ENCODE assay signal across 9 mouse cellular contexts in the genomic region with DNA sequence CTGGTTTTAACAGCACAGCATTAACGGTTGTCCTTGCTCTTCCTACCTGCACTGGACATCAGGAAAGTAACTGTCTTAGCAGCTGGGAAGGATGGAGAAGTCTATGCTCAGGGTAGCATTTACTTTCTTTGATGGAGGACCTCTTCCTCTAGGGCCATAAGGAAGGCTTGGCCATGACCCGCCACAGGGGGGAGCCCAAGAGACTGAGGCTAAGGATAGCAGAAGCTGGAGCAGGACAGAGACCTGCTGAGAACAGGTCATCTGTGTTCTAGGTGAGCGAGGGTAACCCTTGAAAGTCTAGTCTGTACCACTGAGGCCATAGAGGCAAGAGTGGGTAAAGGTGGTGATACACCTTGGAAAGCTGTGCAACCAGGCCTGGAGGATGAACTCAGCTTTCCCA. TPM values are rescaled to one million over a fixed set of nuclear protein-coding genes. Genes with fewer than 3 reads are reported as not detected.
DNase-seq lines count a peak whose midpoint lies in the region; TF ChIP-seq lines count a peak whose summit lies in the region.
"Had no signal": no experiment of that assay in that cellular context is flagged by ENCODE, and none has a peak within 500 bp of the region (broad histone marks: within the 10 kb centered on the region; RNA-seq: fewer than 3 reads in every experiment).

No protein-coding gene starts in this region.

- intact Hi-C loops in heart, postnatal 36 days (cut with DNase I) = loop anchor here (5.0 to 10.0 kb wide), 4 partner anchors 74 to 766 kb away; no protein-coding TSS in a partner anchor

- in situ Hi-C loops in ES-E14 (cut with MboI; ENCODE audit: low sequenced_read_pairs in 2 of 2, unreplicated experiment in 2 of 2) = no loop called here

- DNase-seq in gastrocnemius, adult 18-20 months (ENCODE audit: low spot score) = peak; percentile 49
- DNase-seq in gastrocnemius, postnatal 25 days = no peak
- DNase-seq in ES-E14 (ENCODE audit: low read depth, low spot score) = peak; percentile 63
- DNase-seq in cerebellum, postnatal 14 days = peak; percentile 49 to 57
- DNase-seq in heart, postnatal 36 days = peak; percentile 35 to 61
- peak; percentile 32 for DNase-seq in liver, adult 2 months (ENCODE audit: extremely low read depth, low read depth, low spot score)
- peak; percentile 61 for DNase-seq in right cerebral cortex, postnatal 14 days
- peak; percentile 61 to 73 for DNase-seq in urinary bladder, postnatal 36 days (ENCODE audit: low spot score in 2 of 2)

- no peaks in the 10 kb centered on the region for H3K36me3 ChIP-seq in ES-E14 (ENCODE audit: control insufficient read depth, insufficient read depth, low read length, poor library complexity, severe bottlenecking)
- H3K36me3 ChIP-seq in liver, adult 2 months (ENCODE audit: control insufficient read depth, insufficient read depth, low read length) = no peaks in the 10 kb centered on the region
- H3K36me3 ChIP-seq: heart, embryonic 13.5 days had no signal

- H3K4me1 ChIP-seq in ES-E14 (ENCODE audit: control insufficient read depth in 2 of 2, insufficient read depth in 2 of 2, low read length in 2 of 2, poor library complexity in 1 of 2) = peaks cover 0 to 2% of the 10 kb centered on the region in 2 experiments; a peak in 1 of 4 replicates
- no peaks in the 10 kb centered on the region for H3K4me1 ChIP-seq in liver, adult 2 months (ENCODE audit: control insufficient read depth, insufficient read depth, low read length)

- peak; percentile 80 for TF ChIP-seq CTCF in liver, adult 2 months (IDR thresholded peaks at IDR 0.05; ENCODE audit: low read depth, low read length)

- H3K9me3 ChIP-seq in ES-E14 (ENCODE audit: control insufficient read depth, insufficient read depth, low read depth, low read length) = no peaks in the 10 kb centered on the region

- H3K27ac ChIP-seq in ES-E14 (ENCODE audit: insufficient read depth, low read depth, low read length, poor library complexity, severe bottlenecking) = no peak overlapping the region
- H3K27ac ChIP-seq in liver, adult 2 months (replicated peaks; ENCODE audit: insufficient read depth, low read depth, low read length) = no peak overlapping the region
- H3K27ac ChIP-seq: heart, embryonic 13.5 days had no signal

- H3K27me3 ChIP-seq in liver, adult 2 months (ENCODE audit: control insufficient read depth, insufficient read depth, low read length) = no peaks in the 10 kb centered on the region
- H3K27me3 ChIP-seq: heart, embryonic 13.5 days had no signal

- H3K79me2 ChIP-seq in liver, adult 2 months (ENCODE audit: control insufficient read depth, insufficient read depth, low read length) = no peaks in the 10 kb centered on the region

- 48% methylated on average over 3 of the region's 3 CpGs for WGBS in liver, adult 2 months

- no peak for TF ChIP-seq POLR2A in liver, adult 2 months (IDR thresholded peaks at IDR 0.05; ENCODE audit: extremely low read depth, insufficient read depth, low read length)

- H3K9ac ChIP-seq in ES-E14 (ENCODE audit: insufficient read depth, low read depth, low read length, poor library complexity, severe bottlenecking) = no peak overlapping the region
- no peak overlapping the region for H3K9ac ChIP-seq in liver, adult 2 months (ENCODE audit: low read depth, low read length)
- H3K9ac ChIP-seq: heart, embryonic 13.5 days had no signal

- H3K4me3 ChIP-seq in ES-E14 (ENCODE audit: insufficient read depth in 1 of 2, low read depth in 1 of 2, low read length in 2 of 2, poor library complexity in 1 of 2, severe bottlenecking in 1 of 2) = no peak overlapping the region
- no peak overlapping the region for H3K4me3 ChIP-seq in liver, adult 2 months (ENCODE audit: insufficient read depth, low read depth, low read length)
- H3K4me3 ChIP-seq: heart, embryonic 13.5 days had no signal

TF ChIP-seq in ES-E14, 5 proteins besides CTCF, POLR2A, EP300 and RAD21:
- TF ChIP-seq HCFC1 (IDR thresholded peaks at IDR 0.05; ENCODE audit: borderline replicate concordance, insufficient read depth, low read length) (no peak), ZC3H11A (IDR thresholded peaks at IDR 0.05; ENCODE audit: borderline replicate concordance, low read depth, low read length) (peak; percentile 48; the same call in 1 of the 2 replicates)

RNA-seq across cellular contexts. Expression of a gene that starts 19.8 kb away (rescaled TPM):
- 1 to 10 TPM; 1.0 to 1.9 TPM for total RNA-seq in gastrocnemius, adult 18-20 months (2021)
- 1 to 10 TPM; 1.1 to 5.7 TPM for total RNA-seq in gastrocnemius, postnatal 25 days (2021)
- total RNA-seq in ES-E14 (2012; rRNA removed) = 38.9 and 72.4 TPM in 2 replicates
- total RNA-seq in heart, postnatal 36 days (2021) = under 1 TPM; 0.36 to 0.81 TPM
- total RNA-seq in liver, adult 2 months (2014; rRNA removed) = 0.09 and 0.13 TPM in 2 replicates
- 0.04 and 0.11 TPM in 2 replicates for polyA plus RNA-seq in liver, adult 2 months (2012; rRNA removed)
